Mouse (Mus musculus) CH12.LX (cell line): Measurements from ENCODE around the gene Pced1b. TPM values are rescaled to one million over a fixed set of nuclear protein-coding genes. Genes with fewer than 3 reads are reported as not detected.

Source experiments
- DNase-seq: peaks from one replicate; pipeline ENCODE4 v3.0.0-alpha.2; 2013; ENCODE audit errors: extremely low read depth
- H3K27ac ChIP-seq: 2 replicates; pipeline ENCODE4 v1.5.1; 2012; ENCODE audit warnings: low read depth, mild to moderate bottlenecking, control low read depth, moderate library complexity; ENCODE audit not compliant: insufficient read depth
- H3K27me3 ChIP-seq: replicated peaks from 2 replicates; pipeline ENCODE3; 2012; ENCODE audit warnings: inconsistent platforms
- H3K36me3 ChIP-seq, 2 experiments: replicated peaks in 1 of 2; 2 replicates each; pipeline versions ENCODE3 to v1.6.1; 2012; ENCODE audit warnings: inconsistent platforms in 1 of 2, low read length in 1 of 2, mild to moderate bottlenecking in 1 of 2, mixed read lengths in 1 of 2, moderate library complexity in 1 of 2; ENCODE audit not compliant: control insufficient read depth in 1 of 2, insufficient read depth in 1 of 2
- H3K4me1 ChIP-seq, 2 experiments: 2 replicates each; pipeline ENCODE4 v1.6.1; 2012; ENCODE audit warnings: inconsistent platforms in 1 of 2, moderate library complexity in 1 of 2; ENCODE audit not compliant: insufficient read depth in 2 of 2, control insufficient read depth in 1 of 2
- H3K4me2 ChIP-seq: 2 replicates; pipeline ENCODE4 v1.6.1; 2012; ENCODE audit warnings: low read depth, mild to moderate bottlenecking, control low read depth; ENCODE audit not compliant: poor library complexity, insufficient read depth, severe bottlenecking
- H3K4me3 ChIP-seq, 3 experiments: fragments of 150-350 bp in 1 of 3; sonication (generic) in 1 of 3; replicated peaks in 1 of 3; 2 replicates each; pipeline versions ENCODE3 to v1.5.1; 2011 to 2012; ENCODE audit warnings: low read depth in 2 of 3, low read length in 2 of 3, mild to moderate bottlenecking in 2 of 3, moderate library complexity in 2 of 3, control low read depth in 1 of 3, improper control_type of control experiment in 1 of 3, inconsistent platforms in 1 of 3, mixed read lengths in 1 of 3; ENCODE audit not compliant: poor library complexity in 1 of 3
- H3K79me2 ChIP-seq: replicated peaks from 2 replicates; pipeline ENCODE4 v1.6.1; 2012; ENCODE audit warnings: mild to moderate bottlenecking, moderate library complexity; ENCODE audit not compliant: control insufficient read depth, poor library complexity, insufficient read depth, severe bottlenecking; ENCODE audit errors: extremely low read depth
- H3K9ac ChIP-seq: 2 replicates; pipeline ENCODE4 v1.6.1; 2012; ENCODE audit warnings: low read depth, mild to moderate bottlenecking, control low read depth, moderate library complexity; ENCODE audit not compliant: insufficient read depth
- H3K9me3 ChIP-seq: replicated peaks from 2 replicates; pipeline ENCODE3; 2012; ENCODE audit warnings: low read length, inconsistent platforms, mixed read lengths
- BHLHE40 ChIP-seq: IDR thresholded peaks from 2 replicates; pipeline ENCODE4 v1.6.1; 2011; ENCODE audit warnings: mild to moderate bottlenecking, low read depth, low read length, improper control_type of control experiment
- CHD1 ChIP-seq: IDR thresholded peaks from 2 replicates; pipeline ENCODE4 v1.6.1; 2012; ENCODE audit warnings: low read depth, low read length, improper control_type of control experiment, inconsistent platforms
- CHD2 ChIP-seq: IDR thresholded peaks from 2 replicates; pipeline ENCODE4 v1.6.1; 2011; ENCODE audit warnings: low read length, improper control_type of control experiment
- CTCF ChIP-seq, 2 experiments: IDR thresholded peaks in 1 of 2; conservative IDR thresholded peaks in 1 of 2; 2 replicates each; pipeline ENCODE4 v1.5.1; 2011 to 2012; ENCODE audit warnings: low read depth in 2 of 2, low read length in 2 of 2, improper control_type of control experiment in 1 of 2, inconsistent platforms in 1 of 2, mild to moderate bottlenecking in 1 of 2, moderate library complexity in 1 of 2
- E2F4 ChIP-seq: IDR thresholded peaks from 2 replicates; pipeline ENCODE4 v1.6.1; 2011; ENCODE audit warnings: low read depth, low read length, improper control_type of control experiment; ENCODE audit not compliant: insufficient replicate concordance
- ELF1 ChIP-seq: IDR thresholded peaks from 2 replicates; pipeline ENCODE4 v1.6.1; 2014; ENCODE audit warnings: low read depth, mild to moderate bottlenecking, inconsistent platforms, low read length, improper control_type of control experiment
- EP300 ChIP-seq: IDR thresholded peaks from 2 replicates; pipeline ENCODE4 v1.6.1; 2011; ENCODE audit warnings: low read length, improper control_type of control experiment
- ETS1 ChIP-seq: conservative IDR thresholded peaks from 2 replicates; pipeline ENCODE4 v1.6.1; 2012; ENCODE audit warnings: low read depth, mild to moderate bottlenecking, inconsistent platforms, low read length, improper control_type of control experiment, moderate library complexity
- KAT2A ChIP-seq: IDR thresholded peaks from 2 replicates; pipeline ENCODE4 v1.6.1; 2012; ENCODE audit warnings: low read length, improper control_type of control experiment, inconsistent platforms; ENCODE audit not compliant: insufficient replicate concordance
- MAFK ChIP-seq: IDR thresholded peaks from 2 replicates; pipeline ENCODE4 v1.6.1; 2011; ENCODE audit warnings: low read length, improper control_type of control experiment; ENCODE audit not compliant: insufficient replicate concordance
- MAX ChIP-seq: IDR thresholded peaks from 2 replicates; pipeline ENCODE4 v1.6.1; 2011; ENCODE audit warnings: low read length, improper control_type of control experiment
- MAZ ChIP-seq: IDR thresholded peaks from 2 replicates; pipeline ENCODE4 v1.6.1; 2012; ENCODE audit warnings: low read depth, mild to moderate bottlenecking, inconsistent platforms, low read length, improper control_type of control experiment, moderate library complexity
- MEF2A ChIP-seq: IDR thresholded peaks from 2 replicates; pipeline ENCODE4 v1.6.1; 2014; ENCODE audit warnings: low read depth, mild to moderate bottlenecking, inconsistent platforms, low read length, improper control_type of control experiment, borderline replicate concordance
- MXI1 ChIP-seq: IDR thresholded peaks from 2 replicates; pipeline ENCODE4 v1.6.1; 2011; ENCODE audit warnings: mild to moderate bottlenecking, low read depth, low read length, improper control_type of control experiment
- MYC ChIP-seq: IDR thresholded peaks from 2 replicates; pipeline ENCODE4 v1.6.1; 2011; ENCODE audit warnings: low read depth, mild to moderate bottlenecking, improper control_type of control experiment, low read length
- NELFE ChIP-seq: IDR thresholded peaks from 2 replicates; pipeline ENCODE4 v1.6.1; 2011; ENCODE audit warnings: low read depth, low read length, improper control_type of control experiment
- PAX5 ChIP-seq: IDR thresholded peaks from 2 replicates; pipeline ENCODE4 v1.6.1; 2012; ENCODE audit warnings: low read length, inconsistent platforms, mixed read lengths
- POLR2A ChIP-seq: IDR thresholded peaks from 2 replicates; pipeline ENCODE4 v1.6.1; 2011; ENCODE audit warnings: low read depth, mild to moderate bottlenecking, improper control_type of control experiment, low read length
- POLR2AphosphoS2 ChIP-seq: IDR thresholded peaks from 2 replicates; pipeline ENCODE4 v1.6.1; 2011; ENCODE audit warnings: low read depth, low read length, improper control_type of control experiment
- RAD21 ChIP-seq: IDR thresholded peaks from 2 replicates; pipeline ENCODE4 v1.6.1; 2011; ENCODE audit warnings: low read depth, mild to moderate bottlenecking, low read length, improper control_type of control experiment, moderate library complexity
- RCOR1 ChIP-seq: conservative IDR thresholded peaks from 2 replicates; pipeline ENCODE4 v1.6.1; 2012; ENCODE audit warnings: low read depth, mild to moderate bottlenecking, inconsistent platforms, low read length, improper control_type of control experiment
- SIN3A ChIP-seq: IDR thresholded peaks from 2 replicates; pipeline ENCODE4 v1.6.1; 2012; ENCODE audit warnings: low read length, improper control_type of control experiment, inconsistent platforms
- SMC3 ChIP-seq: IDR thresholded peaks from 2 replicates; pipeline ENCODE4 v1.6.1; 2011; ENCODE audit warnings: low read depth, low read length, improper control_type of control experiment
- TBP ChIP-seq: conservative IDR thresholded peaks from 2 replicates; pipeline ENCODE4 v1.6.1; 2011; ENCODE audit warnings: low read depth, low read length, improper control_type of control experiment
- TCF12 ChIP-seq: IDR thresholded peaks from 2 replicates; pipeline ENCODE4 v1.6.1; 2014; ENCODE audit warnings: low read depth, mild to moderate bottlenecking, inconsistent platforms, low read length, improper control_type of control experiment
- UBTF ChIP-seq: IDR thresholded peaks from 2 replicates; pipeline ENCODE4 v1.6.1; 2012; ENCODE audit warnings: low read depth, mild to moderate bottlenecking, inconsistent platforms, low read length, improper control_type of control experiment, moderate library complexity
- ZKSCAN1 ChIP-seq: IDR thresholded peaks from 2 replicates; pipeline ENCODE4 v1.6.1; 2012; ENCODE audit warnings: low read depth, inconsistent platforms, low read length, improper control_type of control experiment, borderline replicate concordance
- ZMIZ1 ChIP-seq: IDR thresholded peaks from 2 replicates; pipeline ENCODE4 v1.6.1; 2012; ENCODE audit warnings: low read depth, mild to moderate bottlenecking, inconsistent platforms, low read length, improper control_type of control experiment
- ZNF384 ChIP-seq: IDR thresholded peaks from 2 replicates; pipeline ENCODE4 v1.6.1; 2012; ENCODE audit warnings: low read depth, low read length, improper control_type of control experiment, inconsistent platforms
- dilution Hi-C: fragments of 300-500 bp; cut with MboI; formaldehyde crosslinking; loops from 2 replicates; pipeline ENCODE4 v1.14.3; 2020; ENCODE audit warnings: low sequenced_read_pairs; ENCODE audit not compliant: extremely low pct_unique_long_range_greater_than_20kb, extremely low pct_ligation_motif_present
- in situ Hi-C: fragments of 300-500 bp; cut with MboI; formaldehyde crosslinking; loops from 3 replicates; pipeline ENCODE4 v1.14.3; 2019; ENCODE audit warnings: low sequenced_read_pairs, low pct_ligation_motif_present, low pct_unique_long_range_greater_than_20kb, mixed read lengths
- polyA plus RNA-seq: library from polyadenylated mRNA; unstranded; fragments of >175 nt; gene quantifications from 2 replicates; pipeline ENCODE4 v1.2.1, GENCODE M21; 2012; ENCODE audit warnings: low read depth; ENCODE audit not compliant: insufficient read length
- total RNA-seq, 2 experiments: library from RNA; depleted of rRNA; stranded (reverse); fragments of 300-350 nt in 1 of 2; fragments of >200 nt in 1 of 2; gene quantifications; 2 replicates each; pipeline ENCODE4 v1.2.3; 2012 to 2014

Pced1b gene
- total and polyA plus RNA-seq, 3 experiments: 12.3 to 44.2 (median 21.1) TPM

- TF ChIP-seq MAX: no peak
- no peak for TF ChIP-seq ELF1
- TF ChIP-seq NELFE: no peak
- no peak for TF ChIP-seq ZNF384
- TF ChIP-seq UBTF: 0 out of 2 replicates have a peak, but pooled peaks have one; percentile 52
- no peak for TF ChIP-seq CHD2
- no peak for TF ChIP-seq PAX5
- no peak for TF ChIP-seq MAFK
- TF ChIP-seq SIN3A: peak; percentile 75; the same call in 1 of the 2 replicates
- peak; percentile 28; the same call in 1 of the 2 replicates for TF ChIP-seq SMC3
- no peak for TF ChIP-seq KAT2A
- no peak for TF ChIP-seq ZKSCAN1
- TF ChIP-seq EP300: peak; percentile 81
- TF ChIP-seq RAD21: no peak
- peak; percentile 39; the same call in 1 of the 2 replicates for TF ChIP-seq MEF2A
- no peak for TF ChIP-seq RCOR1
- peak; percentile 79 for TF ChIP-seq BHLHE40
- TF ChIP-seq CHD1: no peak
- TF ChIP-seq MAZ: no peak
- TF ChIP-seq MXI1: peak; percentile 47; the same call in 1 of the 2 replicates
- TF ChIP-seq TCF12: peak; percentile 78
- TF ChIP-seq ZMIZ1: no peak
- no peak for TF ChIP-seq POLR2AphosphoS2
- TF ChIP-seq MYC: peak; percentile 67
- TF ChIP-seq TBP: peak; percentile 56
- TF ChIP-seq POLR2A: peak; percentile 27; the same call in 1 of the 2 replicates
- TF ChIP-seq E2F4: peak; percentile 44; the same call in 1 of the 2 replicates
- TF ChIP-seq CTCF (conservative IDR thresholded peaks at IDR 0.05 in 1 of 2, IDR thresholded peaks at IDR 0.05 in 1 of 2; ENCODE audit: low read depth in 2 of 2, low read length in 2 of 2): no peak
- peak; percentile 57 for TF ChIP-seq ETS1
- H3K36me3 ChIP-seq: peaks cover 4 to 14% of the 10 kb centered on the region in 2 experiments
Observed at GRCm38 (mm10) chr15:97277328-97277727, 30.4 kb downstream of the Pced1b start.

More at GRCm38 (mm10) chr15:97277328-97277727, 30.4 kb downstream of the Pced1b start:
- in situ Hi-C loops: no loop called here
- H3K79me2 ChIP-seq: no peaks in the 10 kb centered on the region
- no peaks in the 10 kb centered on the region for H3K27me3 ChIP-seq
- H3K27ac ChIP-seq: peak overlapping the region; percentile 67
- peak overlapping the region in 2 of 3 experiments; percentile 4 to 12 for H3K4me3 ChIP-seq
- DNase-seq: peak; percentile 83
- dilution Hi-C loops: no loop called here
- H3K4me1 ChIP-seq: peaks cover 14 to 63% of the 10 kb centered on the region in 2 experiments
- peak overlapping the region; percentile 52 for H3K9ac ChIP-seq
- H3K4me2 ChIP-seq: peak overlapping the region; percentile 64
- H3K9me3 ChIP-seq: no peaks in the 10 kb centered on the region
